Mouse (Mus musculus) v-Abl transformed pro-B cells (cell line): ENCODE measurements around the gene Olfr61.
"Not testable (repeated sequence)": the region's sequence is repeated elsewhere in the genome, so short reads cannot be mapped to it uniquely, and the experiment has no call there.

Experiments used
- in situ Hi-C, 2 experiments: fragments of 400-800 bp; cut with MboI; formaldehyde crosslinking; loops; one replicate each; pipeline ENCODE4 v1.15.1; 2025; ENCODE audit not compliant: unreplicated experiment in 2 of 2

Olfr61 gene

DNA sequence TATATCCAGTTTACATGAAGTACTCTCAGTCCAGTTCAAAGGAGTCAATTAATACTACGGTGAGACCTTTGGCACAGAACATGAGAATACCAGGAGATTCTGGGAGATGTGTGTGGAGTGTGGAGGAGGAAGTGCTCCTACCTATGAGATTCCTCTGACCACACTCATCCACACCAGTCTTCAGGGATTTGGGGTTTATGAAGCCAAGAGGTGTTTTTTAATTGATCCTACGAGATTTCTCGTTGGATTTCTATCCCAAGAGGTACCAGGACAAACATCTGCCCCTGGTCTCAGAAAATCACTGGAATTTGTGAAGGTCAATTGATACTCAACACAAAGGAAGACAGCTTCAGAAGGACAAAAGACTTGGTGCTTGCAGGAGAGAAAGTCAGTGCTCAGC, at the start of gene Olfr61:
TSS of gene Olfr61 (plus strand) at position 301 of the 400 bp plus-strand sequence.
- in situ Hi-C loops = not testable (repeated sequence)

DNA sequence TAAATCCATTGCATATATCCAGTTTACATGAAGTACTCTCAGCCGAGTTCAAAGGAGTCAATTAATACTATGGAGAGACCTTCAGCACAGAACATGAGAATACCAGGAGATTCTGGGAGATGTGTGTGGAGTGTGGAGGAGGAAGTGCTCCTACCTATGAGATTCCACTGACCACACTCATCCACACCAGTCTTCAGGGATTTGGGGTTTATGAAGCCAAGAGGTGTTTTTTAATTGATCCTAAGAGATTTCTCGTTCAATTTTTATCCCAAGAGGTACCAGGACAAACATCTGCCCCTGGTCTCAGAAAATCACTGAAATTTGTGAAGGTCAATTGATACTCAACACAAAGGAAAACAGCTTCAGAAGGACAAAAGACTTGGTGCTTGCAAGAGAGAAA, 27.8 kb upstream of the Olfr61 start, which contains the start of gene Olfr46:
TSS of gene Olfr46 (plus strand) at position 301 of the 400 bp plus-strand sequence.
- in situ Hi-C loops = not testable (repeated sequence)

DNA sequence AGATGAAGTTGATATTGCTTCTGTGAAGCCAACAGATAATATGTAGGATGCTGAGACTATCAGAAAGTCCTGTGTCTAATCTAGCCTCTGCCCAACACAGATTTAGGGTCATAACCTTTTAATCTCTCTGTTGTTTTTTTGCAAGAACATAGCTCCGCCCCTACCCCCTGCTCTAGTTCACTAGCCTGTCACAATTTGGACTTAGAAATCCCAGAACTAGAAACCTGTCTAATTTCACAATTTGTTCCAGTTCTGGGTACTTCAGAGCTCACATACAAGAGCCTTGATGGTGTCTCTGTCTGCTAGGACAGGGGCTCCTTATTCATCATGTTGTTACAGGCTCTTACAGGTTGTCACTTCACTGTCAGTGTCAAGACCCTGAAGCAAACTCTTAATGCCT, 1.8 kb downstream of the Olfr61 start:
- in situ Hi-C loops = no loop called here

DNA sequence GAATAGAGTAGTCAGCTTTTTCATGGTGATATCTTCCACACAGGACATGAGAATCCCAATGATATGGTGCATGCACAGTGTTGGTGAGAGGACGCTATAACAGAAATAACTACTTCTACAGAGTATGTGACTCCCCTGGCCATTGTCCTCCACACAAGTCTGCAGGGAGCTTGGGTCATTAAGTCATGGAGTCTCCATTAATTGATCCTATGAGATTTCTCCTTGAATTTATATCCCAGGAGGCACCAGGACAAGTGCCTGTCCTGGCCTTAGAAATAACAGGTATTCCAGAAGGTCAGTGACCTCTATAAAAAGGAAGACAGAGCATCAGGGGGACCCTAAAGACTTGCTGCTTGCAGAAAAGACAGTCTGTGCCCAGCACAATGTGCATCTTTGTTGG, 17.4 kb downstream of the Olfr61 start, which contains the start of gene Olfr53:
TSS of gene Olfr53 (plus strand) at position 301 of the 400 bp plus-strand sequence.
- in situ Hi-C loops = no loop called here

DNA sequence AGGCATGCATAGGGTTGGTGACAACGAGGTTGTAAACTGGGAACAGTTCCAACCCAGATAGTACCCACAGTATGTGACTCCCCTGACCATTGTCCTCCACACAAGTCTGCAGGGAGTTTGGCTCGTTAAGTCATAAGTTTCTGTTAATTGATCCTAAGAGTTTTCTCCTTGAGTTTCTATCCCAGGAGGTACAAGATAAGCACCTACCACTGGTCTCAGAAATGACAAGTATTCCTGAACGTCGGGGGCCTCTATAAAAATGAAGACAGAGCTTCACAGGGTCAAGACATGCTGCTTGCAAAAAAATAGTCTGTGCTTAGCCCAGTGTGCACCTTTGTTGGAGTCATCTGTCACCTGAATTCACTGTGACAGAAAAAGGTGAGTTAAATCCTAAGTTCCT, 30.9 kb downstream of the Olfr61 start, which contains the start of gene Olfr539:
TSS of gene Olfr539 (plus strand) at position 301 of the 400 bp plus-strand sequence.
- in situ Hi-C loops = no loop called here

DNA sequence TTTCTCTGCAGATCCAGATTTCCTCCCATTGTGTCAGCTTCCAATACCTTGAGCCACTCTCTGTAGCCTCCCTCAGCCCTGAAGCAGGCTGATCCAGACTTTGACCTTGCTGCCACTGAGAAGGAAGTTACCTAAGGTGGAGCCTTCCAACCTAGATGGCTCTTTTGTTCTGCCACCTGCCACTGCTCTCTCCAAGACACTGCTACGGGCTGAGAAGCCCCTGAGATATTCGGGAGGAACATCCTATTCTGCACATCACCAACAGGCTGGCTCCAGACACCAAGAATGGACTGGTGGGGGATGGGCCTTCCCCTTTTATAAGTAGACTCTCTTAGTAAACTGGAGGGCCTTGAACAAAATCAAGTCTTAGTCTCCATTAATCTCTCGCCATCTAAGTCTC, 41.9 kb downstream of the Olfr61 start:
- in situ Hi-C loops = not testable (repeated sequence)

DNA sequence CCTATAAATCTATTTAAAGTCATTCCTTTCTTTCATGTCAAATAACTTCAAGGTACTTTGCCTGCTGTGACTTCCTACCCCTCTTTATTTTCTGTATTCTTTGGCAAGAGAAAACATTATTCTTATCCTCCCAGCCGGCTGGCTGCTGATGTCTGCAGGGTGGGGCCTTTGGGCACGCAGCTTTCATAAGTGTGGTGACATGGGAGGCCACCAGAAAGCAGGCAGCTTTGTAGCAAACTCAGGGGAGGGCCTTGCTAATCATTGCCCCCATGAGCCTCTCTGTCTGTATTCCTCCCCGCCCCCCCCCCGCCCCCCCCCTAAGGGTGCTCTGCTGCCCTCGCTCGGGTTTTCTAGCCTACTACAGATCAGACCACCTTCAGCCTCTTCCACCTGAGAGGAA, 47.1 kb downstream of the Olfr61 start:
- in situ Hi-C loops = no loop called here

DNA sequence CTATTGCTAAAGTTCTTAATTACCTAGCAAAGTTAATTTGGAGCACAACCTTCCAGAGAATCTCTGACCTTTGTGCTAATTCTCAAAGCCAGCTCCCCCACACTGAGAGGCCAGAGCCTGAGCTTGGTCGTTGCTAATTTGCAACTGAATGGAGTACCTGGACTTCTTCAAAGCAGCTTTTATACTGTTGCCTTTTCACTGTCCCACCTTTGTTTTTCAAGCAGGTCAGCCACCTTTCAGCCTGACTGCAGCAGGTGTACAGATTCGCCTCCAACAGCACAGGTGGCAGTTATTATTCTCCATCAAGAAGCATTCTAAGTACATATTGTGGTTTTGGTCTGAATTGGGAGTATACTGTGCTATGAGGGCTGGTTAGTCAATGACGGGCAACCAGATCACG, 50.8 kb downstream of the Olfr61 start:
- in situ Hi-C loops = not testable (repeated sequence)

DNA sequence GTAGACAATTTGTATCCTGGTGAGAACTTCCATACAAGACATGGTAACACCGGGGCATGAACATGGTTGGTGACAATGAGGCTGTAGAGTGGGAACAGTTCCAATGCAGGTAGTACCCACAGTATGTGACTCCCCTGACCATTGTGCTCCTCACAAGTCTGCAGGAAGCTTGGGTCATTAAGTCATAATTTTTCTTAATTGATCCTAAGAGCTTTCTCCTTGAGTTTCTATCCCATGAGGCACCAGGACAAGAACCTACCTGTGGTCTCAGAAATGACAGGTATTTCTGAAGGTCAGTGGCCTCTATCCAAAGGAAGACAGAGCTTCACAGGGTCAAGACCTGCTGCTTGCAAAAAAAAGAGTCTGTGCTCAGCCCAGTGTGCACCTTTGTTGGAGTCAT, 52.9 kb downstream of the Olfr61 start, which contains the start of gene Olfr45:
TSS of gene Olfr45 (plus strand) at position 301 of the 400 bp plus-strand sequence.
- in situ Hi-C loops = no loop called here
